Comparison of ENCODE assay signal across 9 mouse cellular contexts in the genomic region with DNA sequence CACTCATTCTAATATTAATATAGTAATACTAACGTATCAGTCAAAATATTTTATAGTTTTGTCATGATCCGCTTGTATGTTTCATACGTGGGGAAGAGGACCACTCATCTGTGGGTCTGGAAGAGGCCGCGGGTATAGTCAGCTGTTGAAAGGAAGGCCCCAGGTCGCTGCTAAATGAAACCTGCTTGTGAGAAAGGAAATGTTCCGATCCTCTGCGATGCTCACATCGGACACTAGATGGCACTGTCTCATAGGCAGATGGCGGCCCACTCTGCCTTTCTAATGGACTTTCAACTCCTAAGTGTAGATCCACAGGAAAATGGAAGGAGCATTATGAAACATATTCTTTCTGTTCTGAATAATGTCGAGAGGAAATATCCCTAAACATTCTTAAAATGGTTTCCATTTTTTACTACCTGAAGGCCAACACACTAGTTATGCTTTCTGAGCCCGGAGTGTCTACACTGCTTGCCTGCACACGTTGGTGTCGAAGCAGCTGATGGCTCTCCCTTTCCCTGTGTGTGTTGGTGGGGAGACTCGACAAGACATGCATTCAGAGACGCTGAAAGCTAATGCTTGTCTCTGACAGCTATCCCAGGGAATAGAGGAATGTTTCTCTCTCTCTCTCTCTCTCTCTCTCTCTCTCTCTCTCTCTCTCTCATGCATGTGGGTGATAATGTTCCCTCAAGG.
DNase-seq lines count a peak whose midpoint lies in the region; ATAC-seq and TF ChIP-seq lines count a peak whose summit lies in the region.
"Had no signal": no experiment of that assay in that cellular context is flagged by ENCODE, and none has a peak within 500 bp of the region (broad histone marks: within the 10 kb centered on the region; RNA-seq: fewer than 3 reads in every experiment).

No protein-coding gene starts in this region.

- ATAC-seq in lung, embryonic 14.5 days (ENCODE audit: insufficient read depth) = no peak

- H3K36me3 ChIP-seq in lung, embryonic 14.5 days (ENCODE audit: insufficient read depth) = no peaks in the 10 kb centered on the region
- H3K36me3 ChIP-seq: heart, embryonic 13.5 days had no signal

- no peak overlapping the region for H3K9ac ChIP-seq in lung, embryonic 14.5 days
- H3K9ac ChIP-seq: heart, embryonic 13.5 days had no signal

- no peak overlapping the region for H3K4me2 ChIP-seq in lung, embryonic 14.5 days
- H3K4me2 ChIP-seq: heart, embryonic 13.5 days had no signal

- 22% methylated on average over 16 of the region's 16 CpGs for WGBS in lung, embryonic 14.5 days

- peak; percentile 97 for TF ChIP-seq CTCF in lung, embryonic 14.5 days (IDR thresholded peaks at IDR 0.05; ENCODE audit: low read depth)

- no peaks in the 10 kb centered on the region for H3K4me1 ChIP-seq in lung, embryonic 14.5 days (ENCODE audit: insufficient read depth)

- no peaks in the 10 kb centered on the region for H3K27me3 ChIP-seq in lung, embryonic 14.5 days (ENCODE audit: insufficient read depth, low read length)
- H3K27me3 ChIP-seq: heart, embryonic 13.5 days had no signal

- DNase-seq in B cell, adult 2 months = peak; percentile 74 to 76
- peak; percentile 73 for DNase-seq in adrenal gland, adult 2 months
- peak; percentile 84 for DNase-seq in embryo, embryonic 11 days
- DNase-seq in gastrocnemius, postnatal 36 days = peak; percentile 61 to 66
- DNase-seq in kidney, postnatal 25 days = peak; percentile 74 to 86
- DNase-seq in lung, embryonic 14.5 days = peak; percentile 94
- DNase-seq in ovary, adult 18-20 months (ENCODE audit: low spot score) = peak; percentile 23
- DNase-seq in thymus, postnatal 0 days (ENCODE audit: low spot score) = peak; percentile 78

- H3K4me3 ChIP-seq in lung, embryonic 14.5 days (ENCODE audit: low read depth, low read length) = no peak overlapping the region
- H3K4me3 ChIP-seq: heart, embryonic 13.5 days had no signal

- intact Hi-C loops in gastrocnemius, postnatal 36 days (cut with DNase I) = loop anchor here (2.0 kb wide), 1 partner anchor 190 kb away; no protein-coding TSS in a partner anchor

- no peak overlapping the region for H3K27ac ChIP-seq in lung, embryonic 14.5 days (ENCODE audit: low read depth)
- H3K27ac ChIP-seq: heart, embryonic 13.5 days had no signal

- no peaks in the 10 kb centered on the region for H3K9me3 ChIP-seq in lung, embryonic 14.5 days (ENCODE audit: low read depth, low read length)

Comparison
In these comparisons a context has a peak if more than half of its experiments do, and no peak if none do; other contexts are left out.
1. DNase-seq: peak in every context shown above with its lines; median percentile 94 in lung, embryonic 14.5 days; 84 in embryo, embryonic 11 days; 80 in kidney, postnatal 25 days; 78 in thymus, postnatal 0 days; 75 in B cell, adult 2 months; 73 in adrenal gland, adult 2 months; 64 in gastrocnemius, postnatal 36 days; 23 in ovary, adult 18-20 months.